Mouse (Mus musculus) brain, adult 2 months (tissue): ENCODE data around the gene Ctps.
"Not testable (repeated sequence)": the region's sequence is repeated elsewhere in the genome, so short reads cannot be mapped to it uniquely, and the experiment has no call there.

Experiments used
- DNase-seq: peaks from one replicate; pipeline ENCODE4 v3.0.0; 2011; ENCODE audit warnings: low read depth, low spot score

The Ctps gene

DNA sequence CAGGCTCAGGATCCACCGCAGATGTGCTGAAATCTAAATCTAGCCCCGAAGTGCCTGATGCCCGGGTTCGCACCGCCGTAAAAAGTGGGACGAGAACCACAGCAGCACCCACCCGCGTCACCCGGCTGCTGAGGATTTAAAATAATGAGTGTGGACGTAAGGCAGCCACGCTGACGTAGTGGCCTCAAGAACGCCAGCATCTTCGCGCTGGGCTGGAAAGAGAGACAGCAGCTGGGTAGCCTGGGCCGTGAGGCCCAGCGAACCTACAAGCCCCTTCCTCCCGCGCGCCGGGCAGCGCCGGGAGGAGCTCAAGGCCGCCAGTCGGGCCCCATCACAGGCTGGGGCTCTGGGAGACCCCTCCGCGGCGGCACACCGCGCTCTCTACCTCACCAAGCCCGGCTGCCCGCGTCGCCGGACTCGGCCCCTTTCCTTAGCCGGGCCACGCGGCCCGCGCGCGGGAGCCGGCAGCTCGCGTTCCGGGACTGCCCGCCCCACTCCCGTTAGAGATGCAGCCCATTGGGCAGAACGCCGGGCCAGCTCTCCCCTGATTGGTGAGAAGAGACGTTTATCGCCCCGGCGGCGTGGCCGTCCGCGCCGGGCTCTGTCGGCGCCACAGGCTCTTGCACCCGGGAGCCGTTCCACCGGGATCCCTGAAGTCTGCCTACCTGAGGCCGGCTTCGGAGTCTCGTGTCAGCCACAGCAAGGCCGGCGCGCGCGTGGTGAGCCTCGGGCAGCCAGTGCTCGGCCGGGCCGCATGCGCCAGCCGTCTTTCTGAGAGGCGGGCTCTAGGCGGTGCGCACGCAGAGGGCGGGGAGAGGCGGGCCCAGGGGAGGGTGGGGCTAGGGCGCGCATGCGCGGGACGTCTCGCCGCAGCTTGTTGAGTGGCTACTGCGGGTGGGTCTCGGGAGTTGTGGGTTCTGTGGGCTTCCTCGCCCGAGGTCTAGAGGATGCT is at the start of gene Ctps:
TSS of gene Ctps (minus strand) at position 791 of the 952 bp plus-strand sequence.
- DNase-seq: peak; percentile 97

- peak; percentile 85 for DNase-seq
Observed at GRCm38 (mm10) chr4:120616199-120617025, 46.3 kb upstream of the Ctps start.

DNA sequence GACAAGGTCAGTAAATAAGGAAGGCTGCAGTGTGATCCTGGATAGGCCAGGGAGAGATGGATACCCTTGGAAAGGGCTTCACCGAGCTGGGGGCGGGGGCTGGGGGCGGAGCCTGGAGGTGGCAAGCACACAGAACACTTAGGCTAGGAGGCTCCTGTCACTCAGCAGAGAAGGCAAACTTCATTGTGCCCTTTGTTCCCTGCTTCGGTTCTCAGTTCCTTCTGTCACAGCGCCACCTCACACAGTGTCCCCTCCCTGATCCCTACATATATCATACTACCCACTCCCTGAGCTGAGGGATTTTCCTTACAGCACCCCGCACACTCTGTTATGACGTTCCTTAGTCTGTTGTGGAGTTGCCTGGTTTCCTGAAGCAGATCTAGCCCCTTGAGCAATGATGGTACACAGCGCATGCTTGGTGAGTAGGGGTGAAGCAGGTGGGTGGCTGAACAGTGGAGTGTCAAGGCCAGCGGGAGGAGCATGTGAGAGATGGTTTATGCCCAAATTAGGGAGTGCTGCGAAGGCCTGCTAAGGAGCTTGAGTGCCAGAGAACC is 45.5 kb upstream of the Ctps start:
- peak; percentile 87 for DNase-seq

- DNase-seq: no peak
Observed at GRCm38 (mm10) chr4:120614644-120615043, 44.6 kb upstream of the Ctps start.

GRCm38 (mm10) chr4:120613691-120614329 is 43.7 kb upstream of the Ctps start:
- peak; percentile 99 for DNase-seq

- peak; percentile 71 for DNase-seq
Observed at GRCm38 (mm10) chr4:120612304-120613080, 42.4 kb upstream of the Ctps start.

- DNase-seq: no peak
Observed at GRCm38 (mm10) chr4:120611005-120611404, 40.9 kb upstream of the Ctps start.

DNA sequence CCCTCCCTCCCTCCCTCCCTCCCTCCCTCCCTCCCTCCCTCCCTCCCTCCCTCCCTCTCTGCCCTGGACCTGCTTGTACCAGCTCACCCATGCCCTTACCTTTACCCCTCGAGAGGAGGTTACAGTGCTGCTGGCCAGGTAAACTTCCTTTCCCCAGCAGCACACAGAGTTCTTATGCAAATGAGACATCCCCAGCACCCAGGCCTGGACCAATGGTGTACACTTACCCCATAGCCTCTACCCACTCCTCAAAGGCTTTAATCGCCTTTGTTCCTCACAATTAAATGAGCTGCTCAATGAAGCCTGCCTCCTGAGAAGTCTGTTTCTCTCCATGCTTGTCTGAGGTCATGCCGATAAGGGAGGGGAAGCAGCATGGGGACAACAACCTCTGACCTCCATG is 36.9 kb upstream of the Ctps start:
- no peak for DNase-seq

DNA sequence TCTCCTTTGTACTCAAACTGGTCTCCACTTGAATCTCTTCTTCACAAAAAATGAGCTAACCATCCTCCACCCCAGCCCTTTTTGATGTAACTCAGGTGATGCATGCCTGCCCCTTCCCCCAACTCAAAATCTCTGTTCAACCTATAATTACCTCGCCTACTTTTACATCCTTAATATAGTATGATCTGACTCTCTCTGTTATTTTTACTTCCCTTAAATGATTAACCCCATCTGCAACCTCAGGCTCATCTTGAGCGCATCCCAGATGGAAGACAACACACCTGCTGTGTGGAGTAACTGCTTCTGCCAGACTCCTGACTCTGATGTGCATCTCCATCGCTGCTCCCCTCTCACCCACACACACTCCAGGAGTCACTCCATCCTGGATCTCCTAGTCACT is 32.6 kb upstream of the Ctps start:
- peak; percentile 51 for DNase-seq

DNA sequence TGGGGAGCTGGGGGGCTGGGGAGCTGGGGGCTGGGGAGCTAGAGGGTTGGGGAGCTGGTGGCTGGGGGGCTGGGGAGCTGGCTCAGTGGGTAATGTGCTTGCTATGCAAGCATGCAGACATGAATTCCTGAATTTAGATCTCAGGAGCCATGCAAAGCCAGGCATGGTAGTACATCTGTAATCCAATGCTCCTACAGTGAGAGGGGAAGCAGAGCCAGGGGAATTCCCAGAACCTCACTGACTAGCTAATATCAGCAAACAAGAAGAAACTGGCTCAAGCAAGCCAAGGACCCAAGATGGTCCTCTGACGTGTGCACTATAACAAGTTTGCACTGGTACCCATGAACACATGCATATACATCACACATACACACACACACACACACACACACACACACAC is 31.7 kb upstream of the Ctps start:
- no peak for DNase-seq

DNA sequence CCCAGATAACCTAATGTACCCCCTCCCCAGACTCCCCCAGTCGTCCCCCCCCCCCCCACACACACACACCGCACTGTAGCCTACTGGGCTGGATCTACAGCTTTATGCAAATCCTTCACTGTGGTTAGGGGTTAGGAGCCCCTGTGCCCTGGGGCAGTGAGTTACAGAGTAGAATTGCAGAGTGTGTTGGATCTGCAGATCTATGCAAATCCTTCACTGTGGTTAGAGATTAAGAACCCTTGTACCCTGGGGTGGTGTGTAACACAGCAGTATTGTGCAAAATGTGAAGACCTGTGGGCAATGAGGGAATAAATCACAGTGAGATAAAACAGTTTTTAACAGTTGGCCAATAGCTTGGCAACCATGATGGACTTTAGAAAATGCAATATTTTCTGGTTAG is 28.8 kb upstream of the Ctps start:
- no peak for DNase-seq

DNA sequence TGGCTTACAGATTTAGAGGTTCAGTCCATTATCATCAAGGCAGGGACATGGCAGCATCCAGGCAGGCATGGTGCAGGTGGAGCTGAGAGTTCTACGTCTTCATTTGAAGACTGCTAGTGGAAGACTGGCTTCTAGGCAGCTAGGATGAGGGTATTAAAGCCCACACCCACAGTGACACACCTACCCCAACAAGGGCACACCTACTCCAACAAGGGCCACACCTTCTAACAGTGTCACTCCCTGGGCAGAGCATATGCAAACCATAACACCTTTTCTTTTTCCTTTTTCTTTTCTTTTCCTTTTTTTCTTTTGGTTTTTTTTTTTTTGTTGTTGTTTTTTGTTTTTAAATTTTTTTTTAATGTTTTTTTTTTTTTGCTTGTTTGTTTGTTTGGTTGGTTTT is 26.1 kb upstream of the Ctps start:
- DNase-seq: not testable (repeated sequence)

DNA sequence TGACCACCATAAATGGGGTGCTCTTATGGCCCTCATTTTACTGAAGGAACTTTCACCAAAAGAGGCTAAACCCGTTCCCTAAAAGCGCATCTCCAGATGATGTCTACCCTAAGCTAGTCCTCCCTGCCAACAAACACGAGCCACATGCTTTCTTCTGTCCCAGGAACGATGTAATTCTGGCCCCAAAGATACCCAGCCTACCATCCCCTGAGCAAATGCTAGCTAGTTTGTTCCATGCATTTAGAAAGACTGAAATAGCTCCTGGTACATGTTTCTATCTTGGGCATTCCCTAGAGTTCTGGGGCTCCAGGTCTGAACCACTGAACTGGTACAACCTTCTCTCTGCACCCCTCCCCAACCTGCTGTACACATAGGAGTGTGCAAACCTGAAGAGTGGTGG is 20.9 kb upstream of the Ctps start:
- DNase-seq: peak; percentile 51

GRCm38 (mm10) chr4:120589815-120590422 is 19.8 kb upstream of the Ctps start:
- peak; percentile 95 for DNase-seq

DNA sequence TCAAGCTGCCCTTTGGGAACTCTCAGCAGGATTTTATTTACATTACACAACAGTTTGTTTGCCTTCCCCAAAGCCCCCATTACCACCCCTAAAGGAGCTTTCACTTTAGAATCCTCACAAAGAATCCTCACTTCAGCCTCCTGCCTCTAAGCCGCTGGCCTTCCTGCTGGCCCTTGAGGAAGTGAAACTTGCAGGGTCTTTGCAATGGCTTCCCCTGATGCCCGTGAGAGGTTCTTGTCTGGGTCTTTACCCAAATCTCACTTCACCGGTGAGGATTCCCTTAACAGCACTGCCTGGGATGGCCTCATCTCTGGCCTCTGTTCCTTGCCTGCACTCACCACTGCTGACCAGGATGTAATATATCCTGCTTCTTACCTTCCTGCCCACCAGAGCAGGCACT is 19.0 kb upstream of the Ctps start:
- DNase-seq: no peak

- no peak for DNase-seq
Observed at GRCm38 (mm10) chr4:120588445-120588844, 18.4 kb upstream of the Ctps start, which contains the start of gene Gm8439. Gm8439 (plus strand) TSS chr4:120588745.

DNA sequence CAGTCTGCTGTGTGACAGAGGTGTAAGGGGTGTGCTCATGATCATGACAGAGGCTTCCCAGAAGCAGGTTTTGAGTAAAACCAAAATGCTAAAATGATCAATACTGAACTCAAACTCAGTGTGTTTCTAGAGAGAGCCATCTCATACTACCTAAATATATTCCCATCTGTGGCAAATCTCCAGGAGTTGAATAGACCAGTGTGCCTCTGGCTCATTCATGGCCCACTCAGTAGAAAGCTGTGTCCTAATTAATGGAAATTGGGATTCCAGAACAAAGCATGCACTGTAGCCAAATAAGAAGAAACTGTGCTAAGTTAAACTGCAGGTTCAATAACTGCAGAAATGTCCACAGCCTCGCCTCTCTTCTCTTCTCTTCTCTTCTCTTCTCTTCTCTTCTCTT is 16.9 kb upstream of the Ctps start:
- DNase-seq: no peak

DNA sequence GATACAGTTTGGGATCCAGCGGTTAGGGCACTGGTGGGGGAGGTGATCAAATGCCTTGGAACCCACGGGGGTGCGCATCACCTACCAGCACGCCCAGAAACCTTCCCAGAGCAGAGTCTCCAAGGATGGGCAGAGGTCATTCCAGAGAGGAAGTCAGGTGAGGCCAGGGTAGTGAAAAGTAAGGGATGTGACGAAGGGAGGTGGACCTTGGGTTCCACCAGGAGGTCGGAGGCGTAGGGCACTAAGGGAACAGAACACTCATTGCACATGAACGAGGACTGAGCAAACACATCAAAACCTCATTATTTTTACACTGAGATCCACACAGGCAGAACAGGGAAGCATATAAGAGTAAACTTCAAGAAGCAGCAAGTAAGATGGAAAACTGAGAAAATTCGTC is 11.6 kb upstream of the Ctps start:
- no peak for DNase-seq

- DNase-seq: no peak
Observed at GRCm38 (mm10) chr4:120580894-120581293, 10.8 kb upstream of the Ctps start.

DNA sequence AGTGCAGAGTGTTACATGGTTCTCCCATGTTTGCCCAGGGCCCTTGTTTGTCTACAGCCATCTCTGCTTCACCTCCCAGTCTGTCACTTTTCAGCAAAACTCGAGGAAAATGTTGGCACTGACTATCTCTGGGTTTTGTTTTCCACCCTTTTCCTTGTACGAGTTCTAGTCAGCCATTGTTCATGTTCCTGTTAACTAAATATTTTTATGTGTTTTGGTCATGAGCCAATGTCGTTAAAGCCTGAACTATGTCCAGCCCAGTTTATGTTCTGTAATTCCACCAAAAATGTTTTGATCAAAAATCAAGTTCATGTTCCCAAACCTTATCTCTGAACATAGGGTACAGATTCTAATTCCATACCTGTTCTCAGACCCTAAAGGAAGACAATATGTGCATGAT is 1.6 kb upstream of the Ctps start:
- DNase-seq: no peak
